Mouse (Mus musculus): ENCODE results near the gene Sphk1. TPM values are rescaled to one million over a fixed set of nuclear protein-coding genes. Genes with fewer than 3 reads are reported as not detected.
A peak's percentile ranks its signal among the peaks of the same experiment; 100 is the strongest.

Gene Sphk1
- polyA plus RNA-seq, 1 experiment from 2014 or later = 8.1 TPM

GRCm38 (mm10) chr11:116574486-116574885 lies 43.8 kb downstream of the Sphk1 start:
- no peak overlapping the region for H3K27ac ChIP-seq (ENCODE audit: low read depth, low read length)
- no peaks in the 10 kb centered on the region for H3K27me3 ChIP-seq (ENCODE audit: control insufficient read depth, insufficient read depth, low read length)
- DNase-seq (ENCODE audit: low spot score) (no peak), ATAC-seq (ENCODE audit: low FRiP score) (no peak)
- H3K4me3 ChIP-seq (ENCODE audit: low read depth, low read length) = no peak overlapping the region
- H3K9me3 ChIP-seq (ENCODE audit: control insufficient read depth, low read length) = no peaks in the 10 kb centered on the region
- H3K36me3 ChIP-seq (ENCODE audit: control insufficient read depth, insufficient read depth, low read length) = no peaks in the 10 kb centered on the region
- H3K4me2 ChIP-seq (replicated peaks; ENCODE audit: low read depth, low read length) = no peak overlapping the region
- 57% methylated on average over 6 of the region's 6 CpGs for WGBS
- no peak overlapping the region for H3K9ac ChIP-seq (ENCODE audit: low read depth, low read length)
- peaks cover 8% of the 10 kb centered on the region for H3K4me1 ChIP-seq (replicated peaks; ENCODE audit: control insufficient read depth, insufficient read depth, low read length)

DNA sequence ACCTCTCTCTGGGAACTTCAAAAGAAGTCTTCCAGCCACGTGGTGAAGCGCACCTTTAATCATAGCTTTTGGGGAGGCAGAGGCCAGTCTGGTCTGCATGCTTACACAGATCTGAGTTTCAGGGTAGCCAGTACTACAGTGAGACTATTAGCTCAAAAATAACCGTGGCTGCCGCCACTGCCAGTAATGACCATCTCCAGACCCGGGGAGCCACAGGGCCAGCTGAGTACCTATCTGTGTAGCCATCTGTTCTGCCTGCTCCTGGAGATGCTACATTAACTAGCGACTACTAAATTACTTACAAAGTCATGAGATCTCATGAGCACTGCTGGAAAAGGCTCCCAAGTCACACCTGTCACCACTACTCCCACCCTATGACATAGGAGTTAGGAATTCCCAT lies 44.3 kb downstream of the Sphk1 start:
- DNase-seq (ENCODE audit: low spot score) (no peak), ATAC-seq (ENCODE audit: low FRiP score) (no peak)
- Histone ChIP-seq H3K36me3 (ENCODE audit: control insufficient read depth, insufficient read depth, low read length) (no peaks in the 10 kb centered on the region), H3K4me1 (replicated peaks; ENCODE audit: control insufficient read depth, insufficient read depth, low read length) (peaks cover 8% of the 10 kb centered on the region), H3K27ac (ENCODE audit: low read depth, low read length) (no peak overlapping the region), H3K9ac (ENCODE audit: low read depth, low read length) (no peak overlapping the region), H3K9me3 (ENCODE audit: control insufficient read depth, low read length) (no peaks in the 10 kb centered on the region), H3K27me3 (ENCODE audit: control insufficient read depth, insufficient read depth, low read length) (no peaks in the 10 kb centered on the region), H3K4me2 (replicated peaks; ENCODE audit: low read depth, low read length) (no peak overlapping the region), H3K4me3 (ENCODE audit: low read depth, low read length) (no peak overlapping the region)
- 68% methylated on average over 6 of the region's 6 CpGs for WGBS

DNA sequence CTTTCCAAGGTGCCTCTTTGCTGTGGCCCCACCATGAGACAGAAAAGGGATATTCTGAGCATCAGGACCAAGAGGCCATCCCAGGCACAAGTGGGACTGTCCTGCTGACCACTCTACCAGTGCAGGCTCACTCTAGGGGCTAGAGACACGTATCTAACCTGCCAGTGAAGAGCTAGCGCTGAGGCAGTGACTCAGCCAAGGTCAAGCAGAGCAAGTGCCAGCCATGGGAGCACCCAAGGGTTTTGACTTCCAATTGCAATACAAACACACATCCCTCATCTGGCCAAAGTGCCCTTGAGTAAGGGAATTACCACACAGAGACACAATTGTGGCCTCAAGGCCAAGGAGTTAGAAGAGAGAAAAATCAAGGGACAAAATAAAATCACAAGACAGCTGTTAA lies 44.7 kb downstream of the Sphk1 start:
- 89% methylated on average over 2 of the region's 2 CpGs for WGBS
- H3K27me3 ChIP-seq (ENCODE audit: control insufficient read depth, insufficient read depth, low read length) = no peaks in the 10 kb centered on the region

GRCm38 (mm10) chr11:116579280-116579679 lies 48.6 kb downstream of the Sphk1 start:
- Histone ChIP-seq H3K4me3 (ENCODE audit: low read depth, low read length) (no peak overlapping the region), H3K4me1 (replicated peaks; ENCODE audit: control insufficient read depth, insufficient read depth, low read length) (peaks cover 5% of the 10 kb centered on the region), H3K27me3 (ENCODE audit: control insufficient read depth, insufficient read depth, low read length) (no peaks in the 10 kb centered on the region), H3K9me3 (ENCODE audit: control insufficient read depth, low read length) (no peaks in the 10 kb centered on the region), H3K9ac (ENCODE audit: low read depth, low read length) (no peak overlapping the region), H3K4me2 (replicated peaks; ENCODE audit: low read depth, low read length) (no peak overlapping the region), H3K36me3 (ENCODE audit: control insufficient read depth, insufficient read depth, low read length) (no peaks in the 10 kb centered on the region), H3K27ac (ENCODE audit: low read depth, low read length) (no peak overlapping the region)
- 99% methylated on average over 3 of the region's 3 CpGs for WGBS
- ATAC-seq (ENCODE audit: low FRiP score) (no peak), DNase-seq (ENCODE audit: low spot score) (no peak)

More for the DNA sequence above, 44.7 kb downstream of the Sphk1 start:
- no peak for ATAC-seq (ENCODE audit: low FRiP score)
- Histone ChIP-seq H3K9me3 (ENCODE audit: control insufficient read depth, low read length) (no peaks in the 10 kb centered on the region), H3K9ac (ENCODE audit: low read depth, low read length) (no peak overlapping the region), H3K27ac (ENCODE audit: low read depth, low read length) (no peak overlapping the region), H3K4me1 (replicated peaks; ENCODE audit: control insufficient read depth, insufficient read depth, low read length) (peaks cover 8% of the 10 kb centered on the region), H3K36me3 (ENCODE audit: control insufficient read depth, insufficient read depth, low read length) (no peaks in the 10 kb centered on the region), H3K4me2 (replicated peaks; ENCODE audit: low read depth, low read length) (no peak overlapping the region), H3K4me3 (ENCODE audit: low read depth, low read length) (no peak overlapping the region)
- DNase-seq (ENCODE audit: low spot score) = no peak

DNA sequence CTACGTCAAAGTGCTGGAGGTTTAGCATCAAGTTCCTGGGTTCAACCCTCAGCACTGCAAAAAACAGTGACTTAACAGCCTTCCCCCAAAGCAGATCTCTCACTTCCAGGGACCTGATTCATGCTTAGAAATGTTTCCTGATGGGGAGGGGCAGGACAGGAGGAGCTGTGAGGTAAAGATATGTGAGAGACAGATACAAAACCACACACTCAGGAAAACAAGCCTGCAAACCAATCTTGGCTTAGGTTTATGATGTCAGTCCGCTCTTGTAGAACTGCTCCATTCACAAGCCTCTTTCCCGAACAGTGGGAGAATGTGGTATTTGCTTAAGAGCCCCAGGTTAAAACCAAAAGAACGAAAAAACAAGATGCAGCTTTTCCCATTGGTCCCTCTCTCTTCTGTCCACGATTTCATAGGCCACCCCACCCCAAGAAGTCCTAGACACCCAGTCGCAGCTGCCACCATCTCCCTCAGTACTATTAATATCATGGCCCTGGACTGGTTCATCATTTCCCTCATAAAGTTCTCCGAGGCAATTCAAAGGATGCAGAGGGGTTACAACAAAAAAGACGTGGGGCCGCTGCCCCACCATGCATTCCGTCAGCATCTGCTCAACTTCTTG lies 49.4 kb downstream of the Sphk1 start:
- H3K27me3 ChIP-seq (ENCODE audit: control insufficient read depth, insufficient read depth, low read length) = no peaks in the 10 kb centered on the region

DNA sequence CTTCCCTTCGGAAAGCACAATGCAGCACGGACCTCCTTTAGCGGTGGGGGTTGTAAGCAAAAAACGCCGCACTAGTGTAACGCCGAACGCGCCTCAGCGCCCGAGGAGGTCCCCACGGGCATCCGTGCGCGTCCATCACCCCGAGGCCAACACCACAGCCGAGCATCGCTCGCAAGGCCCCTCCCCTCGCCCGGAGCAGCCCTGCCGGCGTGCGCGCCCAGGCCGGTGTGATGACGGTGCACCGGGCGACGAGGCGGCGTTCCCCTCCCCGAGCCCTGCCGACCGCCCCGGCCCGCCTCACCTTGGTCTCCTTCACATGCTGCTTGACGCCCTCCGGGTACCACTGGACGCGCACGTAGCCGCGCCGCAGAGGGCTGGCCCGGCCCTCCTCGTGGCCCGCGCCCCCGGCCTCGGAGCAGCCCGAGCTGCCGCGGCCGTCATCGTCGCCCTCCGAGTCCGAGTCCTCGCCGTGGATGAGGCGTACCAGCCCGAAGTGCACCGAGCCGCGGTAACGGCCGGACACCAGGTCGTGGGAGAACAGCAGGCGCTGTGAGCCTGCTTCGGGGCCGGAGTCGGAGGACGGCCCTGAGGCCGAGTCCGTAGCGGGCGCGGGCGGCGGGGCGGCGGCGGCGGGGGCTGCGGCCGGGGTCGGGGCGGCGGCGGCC lies 50.1 kb downstream of the Sphk1 start:
- Histone ChIP-seq H3K4me3 (ENCODE audit: low read depth, low read length) (peak overlapping the region; percentile 97), H3K36me3 (ENCODE audit: control insufficient read depth, insufficient read depth, low read length) (no peaks in the 10 kb centered on the region), H3K27ac (ENCODE audit: low read depth, low read length) (peak overlapping the region; percentile 89), H3K27me3 (ENCODE audit: control insufficient read depth, insufficient read depth, low read length) (no peaks in the 10 kb centered on the region), H3K4me2 (replicated peaks; ENCODE audit: low read depth, low read length) (peak overlapping the region; percentile 79), H3K9me3 (ENCODE audit: control insufficient read depth, low read length) (no peaks in the 10 kb centered on the region), H3K4me1 (replicated peaks; ENCODE audit: control insufficient read depth, insufficient read depth, low read length) (no peaks in the 10 kb centered on the region; the same call in 1 of the 2 replicates), H3K9ac (ENCODE audit: low read depth, low read length) (peak overlapping the region; percentile 97)
- WGBS = under 1% methylated on average over 89 of the region's 91 CpGs
- DNase-seq (ENCODE audit: low spot score) (peak; percentile 69), ATAC-seq (ENCODE audit: low FRiP score) (peak; percentile 73)

More for the DNA sequence above, 49.4 kb downstream of the Sphk1 start:
- Histone ChIP-seq H3K36me3 (ENCODE audit: control insufficient read depth, insufficient read depth, low read length) (no peaks in the 10 kb centered on the region), H3K4me3 (ENCODE audit: low read depth, low read length) (peak overlapping the region; percentile 97), H3K4me2 (replicated peaks; ENCODE audit: low read depth, low read length) (peak overlapping the region; percentile 79), H3K27ac (ENCODE audit: low read depth, low read length) (peak overlapping the region; percentile 89; the same call in 1 of the 2 replicates), H3K9ac (ENCODE audit: low read depth, low read length) (peak overlapping the region; percentile 97), H3K4me1 (replicated peaks; ENCODE audit: control insufficient read depth, insufficient read depth, low read length) (no peaks in the 10 kb centered on the region; the same call in 1 of the 2 replicates), H3K9me3 (ENCODE audit: control insufficient read depth, low read length) (no peaks in the 10 kb centered on the region)
- DNase-seq (ENCODE audit: low spot score) (no peak), ATAC-seq (ENCODE audit: low FRiP score) (no peak)
- 21% methylated on average over 10 of the region's 10 CpGs for WGBS

GRCm38 (mm10) chr11:116581376-116581814 lies 50.7 kb downstream of the Sphk1 start, which contains the start of gene Ube2o:
Gene Ube2o, minus strand, starts transcription at chr11:116581447.
- Histone ChIP-seq H3K9ac (ENCODE audit: low read depth, low read length) (peak within 1 kb of the TSS; percentile 97), H3K4me3 (ENCODE audit: low read depth, low read length) (peak within 1 kb of the TSS; percentile 97), H3K36me3 (ENCODE audit: control insufficient read depth, insufficient read depth, low read length) (no peaks in the 10 kb centered on the region), H3K27me3 (ENCODE audit: control insufficient read depth, insufficient read depth, low read length) (no peaks in the 10 kb centered on the region), H3K4me1 (replicated peaks; ENCODE audit: control insufficient read depth, insufficient read depth, low read length) (no peaks in the 10 kb centered on the region; the same call in 1 of the 2 replicates), H3K4me2 (replicated peaks; ENCODE audit: low read depth, low read length) (peak within 1 kb of the TSS; percentile 79), H3K9me3 (ENCODE audit: control insufficient read depth, low read length) (no peaks in the 10 kb centered on the region), H3K27ac (ENCODE audit: low read depth, low read length) (peak within 1 kb of the TSS; percentile 89)
- WGBS = 1% methylated on average over 35 of the region's 51 CpGs
- DNase-seq (ENCODE audit: low spot score) (peak; percentile 94), ATAC-seq (ENCODE audit: low FRiP score) (peak; percentile 86)

- no peaks in the 10 kb centered on the region for H3K27me3 ChIP-seq (ENCODE audit: control insufficient read depth, insufficient read depth, low read length)
- no peaks in the 10 kb centered on the region for H3K36me3 ChIP-seq (ENCODE audit: control insufficient read depth, insufficient read depth, low read length)
- no peaks in the 10 kb centered on the region for H3K9me3 ChIP-seq (ENCODE audit: control insufficient read depth, low read length)
- no peak overlapping the region for H3K9ac ChIP-seq (ENCODE audit: low read depth, low read length)
- ATAC-seq (ENCODE audit: low FRiP score) (no peak), DNase-seq (ENCODE audit: low spot score) (no peak)
- 0 out of 2 replicates have a peak, but pooled peaks cover 2% of the 10 kb centered on the region for H3K4me1 ChIP-seq (replicated peaks; ENCODE audit: control insufficient read depth, insufficient read depth, low read length)
- H3K4me2 ChIP-seq (replicated peaks; ENCODE audit: low read depth, low read length) = no peak overlapping the region
- no peak overlapping the region for H3K4me3 ChIP-seq (ENCODE audit: low read depth, low read length)
- 76% methylated on average over 6 of the region's 6 CpGs for WGBS
- H3K27ac ChIP-seq (ENCODE audit: low read depth, low read length) = no peak overlapping the region
These were observed 55.0 kb downstream of the Sphk1 start for GRCm38 (mm10) chr11:116585682-116586081.
